Mouse (Mus musculus) gastrocnemius, postnatal 4 days (tissue): ENCODE results near the gene Msl1. TPM values are rescaled to one million over a fixed set of nuclear protein-coding genes. Genes with fewer than 3 reads are reported as not detected.

Experiments used
- DNase-seq, 2 experiments: peaks; one replicate each; pipeline ENCODE4 v3.0.0; 2021 to 2022; ENCODE audit warnings: low spot score in 2 of 2, mixed read lengths in 2 of 2
- total RNA-seq, 2 experiments: library from RNA; stranded (reverse); gene quantifications; 2 replicates each; pipeline ENCODE4 v1.2.3; 2021

The Msl1 gene
- total RNA-seq, 2 experiments from 2014 or later, result 79.3 to 83.9 TPM

- DNase-seq, result no peak
Measured at GRCm38 (mm10) chr11:98763502-98763861, 31.8 kb upstream of the Msl1 start.

GRCm38 (mm10) chr11:98764091-98764490 is 31.2 kb upstream of the Msl1 start:
- no peak for DNase-seq

DNA sequence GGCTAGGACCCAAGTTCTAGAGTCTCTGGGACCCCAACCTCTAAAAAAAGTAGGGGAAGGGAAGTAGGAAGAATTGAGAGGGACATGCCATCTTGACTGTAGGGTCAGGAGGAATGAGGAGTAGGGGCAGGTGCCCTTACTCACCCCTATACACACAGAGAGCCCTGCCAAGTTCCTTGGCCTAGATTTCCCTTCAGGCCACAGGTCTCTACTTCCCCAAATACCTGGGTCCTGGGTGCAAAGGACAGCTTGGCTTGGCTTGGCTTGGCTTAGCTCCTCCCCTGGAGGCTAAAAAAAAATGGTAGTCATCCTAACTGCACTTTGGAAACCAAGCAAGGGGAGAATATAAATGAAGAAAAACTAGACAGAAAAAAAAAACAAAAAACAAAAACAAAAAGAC is 30.6 kb upstream of the Msl1 start:
- DNase-seq, result no peak

DNA sequence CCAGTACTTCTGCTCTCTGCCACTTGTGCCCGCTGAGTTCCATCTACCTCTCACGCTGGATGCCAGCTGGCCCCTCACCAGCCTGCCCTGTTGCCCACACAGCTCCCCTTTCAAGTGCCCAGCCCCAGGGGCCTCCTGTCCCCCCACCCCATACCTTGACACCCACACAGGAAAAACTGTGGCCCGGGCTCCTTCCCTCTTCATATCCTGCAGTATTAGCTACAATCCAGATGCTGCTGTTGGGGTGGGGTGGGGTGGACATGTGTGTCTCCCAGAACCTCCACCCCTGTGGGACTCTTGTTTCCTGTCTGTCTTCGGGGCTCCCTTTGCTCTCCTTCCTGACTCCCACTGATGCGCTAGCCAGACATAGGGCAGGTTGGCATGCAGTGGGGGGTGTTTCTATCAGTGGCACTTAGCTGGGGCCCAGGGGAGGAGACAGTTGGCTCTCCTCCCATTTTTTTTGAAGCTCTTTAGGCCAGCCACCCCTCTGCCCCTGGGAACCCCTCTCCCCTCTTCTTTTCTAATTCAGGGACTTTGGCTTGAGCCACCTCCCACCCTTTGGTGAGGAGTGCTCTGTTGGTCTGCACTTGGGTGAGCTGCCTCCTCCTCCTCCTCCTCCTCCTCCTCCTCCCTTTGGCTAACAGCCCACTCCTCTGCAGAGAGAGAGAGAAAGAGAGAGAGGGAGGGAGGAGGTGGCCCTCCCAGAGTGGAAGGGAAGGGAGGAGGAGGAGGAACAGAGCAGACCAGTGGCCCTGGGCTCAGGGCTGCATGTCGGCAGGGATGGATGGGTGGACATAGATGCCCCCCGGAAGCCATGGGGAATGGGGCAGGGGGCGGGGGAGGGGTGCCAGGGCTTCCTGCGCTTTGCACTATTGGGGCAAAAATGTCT is 29.7 kb upstream of the Msl1 start:
- DNase-seq, result no peak

DNA sequence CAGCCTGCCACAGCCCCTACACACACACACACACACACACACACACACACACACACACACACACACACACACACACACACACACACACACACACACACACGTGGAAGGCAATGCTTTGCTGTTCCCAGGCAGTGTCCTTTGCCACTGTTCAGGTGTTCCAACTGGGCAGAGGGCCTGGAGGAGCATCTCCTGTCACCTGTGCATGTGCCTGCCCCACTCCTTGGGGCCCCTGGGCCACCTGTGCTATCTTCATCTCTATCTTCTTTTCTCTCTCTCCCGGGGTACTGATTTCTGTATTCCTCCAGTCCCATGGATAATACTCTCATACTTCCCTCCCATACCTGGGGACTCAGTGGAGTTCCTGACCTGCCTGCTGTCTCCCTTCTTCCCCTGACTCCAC is 29.0 kb upstream of the Msl1 start:
- DNase-seq, result no peak

DNA sequence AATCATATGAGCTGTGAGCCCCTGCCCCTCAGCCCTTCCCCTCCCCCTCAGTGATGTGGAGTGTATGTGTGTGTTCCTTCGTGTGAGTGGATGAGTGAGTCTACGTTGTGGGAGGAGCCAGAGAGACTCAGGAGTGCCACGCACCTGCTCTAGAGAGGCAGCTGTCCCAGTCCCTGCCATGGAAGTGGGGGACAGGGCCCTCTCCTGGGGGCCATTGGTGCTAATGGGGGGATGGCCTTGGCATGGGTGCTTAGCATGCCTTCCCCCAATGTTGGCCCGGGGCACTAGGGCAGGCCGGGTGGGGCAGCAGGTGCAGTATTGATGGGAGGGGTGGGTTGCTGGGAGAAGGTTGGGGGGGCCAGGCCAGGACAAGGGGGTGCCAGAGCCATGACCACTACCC is 28.5 kb upstream of the Msl1 start:
- no peak for DNase-seq

DNA sequence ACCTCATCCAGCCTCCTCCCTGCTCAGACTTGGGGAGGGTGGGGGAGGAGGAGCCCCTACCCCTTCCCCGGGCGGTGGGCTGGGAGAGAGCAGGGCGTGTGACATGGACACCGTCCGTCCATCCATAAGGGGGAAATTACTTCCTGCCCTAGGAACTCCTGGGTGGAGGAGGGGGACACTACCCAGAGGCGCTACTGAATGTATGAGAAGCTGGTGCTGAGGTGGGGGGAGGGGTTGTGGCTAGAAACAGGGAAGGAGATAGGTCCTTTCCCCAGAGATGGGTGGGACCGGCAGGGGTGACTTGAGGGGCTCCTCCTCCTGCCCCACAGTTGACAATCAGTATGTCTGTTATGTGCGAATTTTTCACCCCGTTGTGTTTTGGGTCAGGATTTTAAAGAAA is 28.0 kb upstream of the Msl1 start:
- no peak for DNase-seq

GRCm38 (mm10) chr11:98767713-98768112 is 27.6 kb upstream of the Msl1 start:
- DNase-seq, result no peak

DNA sequence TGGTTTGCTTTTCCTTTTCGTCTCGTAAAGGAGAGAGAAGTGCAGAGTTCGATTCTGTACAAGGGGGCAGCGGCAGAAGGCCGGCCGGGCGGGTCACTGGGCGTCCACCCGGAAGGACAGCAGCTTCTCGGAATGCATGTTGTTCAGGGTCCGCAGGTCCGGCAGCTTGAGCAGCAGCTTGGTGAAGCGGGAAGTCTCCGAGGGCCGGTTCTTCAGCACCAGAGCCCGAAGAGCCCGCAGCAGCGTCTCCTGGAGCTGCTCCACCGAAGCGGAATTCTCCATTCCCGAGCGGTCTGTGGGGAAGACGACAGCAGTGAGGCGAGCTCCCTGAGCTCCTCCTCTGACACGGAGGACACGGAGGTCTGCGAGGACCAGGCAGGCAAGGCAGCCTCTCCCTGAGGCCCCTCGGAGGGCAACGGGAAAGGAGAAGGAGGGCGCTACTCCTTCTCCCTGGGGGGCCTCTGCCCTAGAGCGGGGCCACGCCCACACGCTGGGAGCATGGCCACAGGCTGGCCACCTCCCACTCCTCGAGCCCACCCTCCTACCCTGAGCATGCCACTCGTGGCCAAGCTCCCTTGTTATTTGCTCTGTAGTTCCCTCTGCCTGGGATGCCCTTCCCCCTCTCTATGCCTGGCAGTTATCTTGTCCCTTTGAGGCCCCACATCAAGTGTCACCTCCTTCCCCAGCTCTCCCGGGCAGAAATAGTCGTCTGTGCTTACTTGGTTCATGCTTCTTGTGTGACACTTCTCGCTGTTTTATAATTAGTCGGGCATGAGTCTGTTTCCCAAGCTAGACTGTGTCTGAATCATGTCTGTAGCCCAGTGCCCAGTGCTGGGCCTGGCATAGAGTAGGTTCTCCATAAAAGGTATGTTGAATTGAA is 26.9 kb upstream of the Msl1 start:
- DNase-seq, result peak in 1 of 2 experiments; percentile 14

DNA sequence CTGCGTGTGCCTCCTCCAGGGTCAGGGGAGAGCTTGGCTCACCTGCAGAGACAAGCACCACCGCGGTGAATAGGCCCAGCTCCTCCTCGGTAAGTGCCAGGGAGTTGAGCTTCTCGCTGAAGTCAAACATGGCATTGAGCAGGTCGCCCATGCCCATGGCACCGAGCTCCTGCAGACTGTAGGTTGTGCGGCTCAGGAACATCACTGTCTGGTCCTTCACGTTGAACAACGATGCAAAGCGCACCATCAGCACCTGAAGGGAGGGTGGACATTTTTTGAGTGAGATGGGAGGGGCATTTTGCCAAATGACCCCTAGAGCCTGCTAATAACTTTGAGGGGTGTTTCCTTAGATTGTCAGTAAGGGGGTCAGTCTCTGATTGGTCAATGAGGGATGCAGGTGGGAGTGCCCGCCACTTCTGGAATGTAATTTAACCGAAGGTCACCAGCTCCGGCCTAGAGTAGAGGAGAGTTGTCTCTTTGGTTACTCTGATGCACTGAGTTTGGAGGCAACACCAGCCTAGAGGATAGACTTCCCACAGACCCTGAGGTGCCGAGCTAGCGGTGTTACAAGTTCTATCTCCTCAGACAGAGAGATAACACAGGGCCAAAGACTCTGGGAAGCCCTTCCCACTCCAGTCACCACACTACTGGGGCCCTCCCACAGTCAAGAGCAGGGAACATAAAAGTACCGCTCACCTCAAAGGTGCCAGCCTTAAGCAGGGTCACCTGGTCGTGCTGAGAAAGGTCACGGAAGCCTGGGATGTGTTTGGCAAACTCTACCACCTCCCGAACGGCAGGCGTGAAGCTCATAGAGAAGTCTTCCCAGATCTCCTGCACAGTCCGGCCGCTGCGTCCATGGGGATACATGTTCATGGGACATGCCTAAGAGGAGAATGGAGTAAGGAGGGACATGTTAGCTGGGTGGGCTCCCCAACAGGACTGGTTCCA is 26.0 kb upstream of the Msl1 start:
- DNase-seq, result no peak

GRCm38 (mm10) chr11:98770096-98770975 is 25.0 kb upstream of the Msl1 start:
- DNase-seq, result no peak

DNA sequence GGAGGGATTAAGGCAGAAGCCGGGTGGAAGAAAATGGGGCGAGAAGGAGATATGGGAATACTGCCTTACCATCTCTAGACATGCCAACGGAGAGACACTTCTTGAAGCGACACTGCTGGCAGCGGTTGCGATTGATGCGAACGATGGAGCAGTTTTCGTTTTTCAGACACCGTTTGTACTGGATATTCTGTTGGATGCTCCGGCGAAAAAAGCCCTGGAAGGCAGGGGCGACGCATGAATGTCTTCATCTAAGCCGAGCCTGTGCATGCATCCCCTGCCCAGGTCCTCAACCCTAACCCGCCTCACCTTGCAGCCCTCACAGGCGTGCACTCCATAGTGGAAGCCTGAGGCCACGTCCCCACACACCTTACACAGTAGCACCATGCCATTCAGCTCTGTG is 24.2 kb upstream of the Msl1 start:
- no peak for DNase-seq

DNA sequence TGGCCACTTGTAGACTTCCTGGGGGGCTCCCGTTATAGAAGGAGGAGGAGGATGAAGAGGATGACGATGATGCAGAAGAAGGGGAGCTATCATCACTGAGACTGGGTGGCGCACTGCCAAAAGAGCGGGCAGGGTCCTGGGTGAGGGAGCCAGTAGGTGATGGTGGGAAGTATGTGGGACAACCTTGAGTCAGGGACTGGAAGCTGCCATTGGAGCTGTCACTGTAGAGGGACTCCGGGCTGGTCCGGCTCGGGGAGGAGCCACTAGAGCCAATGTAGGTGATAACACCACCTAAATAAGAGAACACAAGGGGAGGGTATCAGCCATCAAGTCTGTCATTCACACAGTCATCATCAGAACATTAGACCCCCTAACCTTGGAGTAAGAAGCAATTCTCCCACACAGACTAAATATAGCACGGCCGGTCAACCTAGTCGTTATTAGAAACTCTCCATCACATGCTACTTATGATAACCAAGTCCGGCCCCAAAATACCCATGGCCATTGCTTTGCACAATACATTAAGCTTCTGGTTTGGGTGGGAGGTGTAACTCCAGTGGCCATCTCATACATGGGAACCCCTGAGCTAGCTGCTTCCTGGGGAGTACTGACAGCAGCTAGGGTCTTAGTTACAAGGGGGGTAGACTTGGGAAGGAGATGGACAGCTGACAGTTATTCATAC is 23.3 kb upstream of the Msl1 start:
- no peak for DNase-seq

DNA sequence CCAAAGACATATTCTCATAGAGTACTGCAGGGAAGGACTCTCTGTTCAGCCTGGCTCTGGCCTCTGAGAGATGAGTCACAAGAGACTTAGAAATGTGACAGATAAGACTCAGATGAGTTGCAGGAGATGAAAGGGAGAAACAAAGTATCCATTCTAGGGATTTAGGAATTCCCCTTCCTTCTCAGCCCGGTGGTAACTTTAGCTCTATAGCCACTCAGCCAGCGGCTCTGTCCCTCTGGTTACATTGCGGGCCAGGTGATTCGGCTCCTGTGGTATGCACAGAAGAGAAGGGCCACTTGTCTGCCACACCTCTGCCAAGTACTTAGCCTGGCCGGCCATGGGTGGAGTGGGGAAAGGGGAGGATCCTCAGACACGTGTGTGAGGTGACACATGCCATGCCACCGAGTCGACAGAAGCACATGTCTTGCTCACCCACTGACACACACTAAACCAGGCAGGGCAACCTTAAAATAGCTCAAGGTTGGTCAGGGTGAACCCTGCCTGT is 22.6 kb upstream of the Msl1 start:
- no peak for DNase-seq

DNA sequence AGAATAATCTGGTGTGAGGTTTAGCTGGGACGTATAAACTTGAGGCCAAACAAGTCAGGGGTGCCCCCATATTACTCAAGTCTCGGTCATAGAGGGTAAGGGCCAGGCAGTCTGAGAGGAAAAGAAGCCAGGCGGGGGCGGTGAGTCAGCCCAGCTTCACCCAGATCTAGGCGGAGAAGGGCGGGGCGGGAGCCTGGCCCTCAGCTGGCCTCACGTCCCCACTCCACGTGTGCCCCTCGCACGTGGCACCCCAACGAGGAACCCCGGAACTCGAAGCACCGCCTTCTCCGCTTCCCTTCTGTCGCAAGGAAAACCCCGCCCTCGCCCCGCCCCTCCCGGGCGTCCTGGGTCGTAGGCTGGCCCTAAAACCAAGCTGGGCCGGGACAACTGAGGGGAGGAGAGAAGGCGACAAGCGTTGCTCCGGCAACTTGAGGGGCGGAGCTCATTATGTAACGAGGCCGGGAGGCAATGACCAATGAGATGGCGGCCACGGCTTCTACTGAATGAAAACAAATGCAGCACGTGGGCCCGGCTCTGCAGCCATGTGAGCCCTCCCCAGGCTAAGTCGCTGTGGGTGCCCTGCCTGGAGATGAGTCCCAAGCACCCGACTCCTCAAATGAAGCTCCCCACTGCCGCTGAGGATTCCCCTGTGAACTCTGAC is 21.6 kb upstream of the Msl1 start:
- DNase-seq, result peak; percentile 96 to 99

DNA sequence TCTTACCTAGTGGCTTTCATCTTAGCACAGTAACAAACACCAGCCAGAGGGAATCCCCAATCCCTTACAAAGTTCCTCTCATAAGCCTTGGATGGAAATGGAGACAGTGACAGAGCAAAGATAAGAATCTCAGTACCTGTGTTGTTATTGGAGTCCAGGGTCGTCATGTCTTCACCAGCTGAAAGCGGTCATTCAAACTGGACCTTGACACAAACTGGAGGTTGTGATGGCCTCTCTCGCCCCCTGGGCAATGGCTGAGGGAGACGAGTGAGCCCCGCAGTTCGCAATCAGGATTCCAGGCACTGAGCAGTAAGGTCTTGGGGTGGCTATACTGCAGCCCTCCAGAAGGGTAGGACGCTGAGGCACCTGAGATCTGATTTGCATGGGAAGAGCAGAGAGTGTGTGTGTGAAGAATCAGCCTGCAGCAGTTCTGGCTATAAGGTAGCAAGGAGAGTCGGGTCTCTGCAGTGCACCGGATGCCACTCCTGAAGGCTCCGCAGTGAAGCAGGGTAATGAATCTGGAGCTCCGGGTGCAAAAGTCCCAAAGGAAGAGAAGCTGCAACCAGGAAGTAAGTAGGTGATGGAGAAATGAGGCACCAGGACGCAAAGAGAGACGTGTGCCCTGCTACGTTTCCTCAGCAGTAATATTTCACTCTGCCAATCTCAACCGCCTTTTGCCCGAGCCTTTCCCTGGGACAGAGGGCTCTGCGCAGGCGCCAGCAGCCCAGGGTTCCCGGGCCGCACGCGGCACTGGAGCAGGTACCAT is 20.6 kb upstream of the Msl1 start, which contains the start of gene Nr1d1:
Nr1d1 (minus strand) TSS at position 752 of the 766 bp plus-strand sequence.
- DNase-seq, result no peak

GRCm38 (mm10) chr11:98775348-98776051 is 19.8 kb upstream of the Msl1 start:
- peak; percentile 93 to 96 for DNase-seq
